Mouse (Mus musculus): Measurements from ENCODE around the gene Cep250. TPM values are rescaled to one million over a fixed set of nuclear protein-coding genes. Genes with fewer than 3 reads are reported as not detected.

The Cep250 gene
- polyA plus RNA-seq, 1 experiment from 2014 or later, result 14.0 TPM

GRCm38 (mm10) chr2:155989085-155989484 is 32.8 kb downstream of the Cep250 start:
- Histone ChIP-seq H3K4me3 (ENCODE audit: low read length) (no peak overlapping the region), H3K9ac (ENCODE audit: low read depth, low read length) (no peak overlapping the region), H3K27ac (ENCODE audit: low read depth, low read length) (no peak overlapping the region), H3K4me1 (ENCODE audit: control insufficient read depth, insufficient read depth, low read depth, low read length) (no peaks in the 10 kb centered on the region; the same call in 1 of the 2 replicates), H3K36me3 (ENCODE audit: control insufficient read depth, insufficient read depth, low read length) (peaks cover 42% of the 10 kb centered on the region), H3K9me3 (ENCODE audit: control insufficient read depth, low read length) (no peaks in the 10 kb centered on the region), H3K4me2 (ENCODE audit: low read length) (no peak overlapping the region), H3K27me3 (replicated peaks; ENCODE audit: control insufficient read depth, insufficient read depth, low read length) (no peaks in the 10 kb centered on the region)
- WGBS, result 77% methylated on average over 4 of the region's 4 CpGs
- ATAC-seq, result no peak

DNA sequence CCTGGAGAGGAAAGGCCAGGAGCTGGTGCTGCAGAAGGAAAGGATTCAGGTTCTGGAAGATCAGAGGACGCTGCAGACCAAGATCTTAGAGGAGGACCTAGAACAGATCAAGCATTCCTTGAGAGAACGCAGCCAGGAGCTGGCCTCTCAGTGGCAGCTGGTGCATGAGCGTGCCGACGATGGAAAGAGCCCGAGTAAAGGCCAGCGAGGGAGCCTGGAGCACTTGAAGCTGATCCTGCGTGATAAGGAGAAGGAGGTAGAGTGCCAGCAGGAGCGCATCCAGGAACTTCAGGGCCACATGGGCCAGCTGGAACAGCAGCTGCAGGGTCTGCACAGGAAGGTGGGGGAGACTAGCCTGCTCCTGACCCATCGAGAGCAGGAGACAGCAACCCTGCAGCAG is 34.9 kb downstream of the Cep250 start:
- no peaks in the 10 kb centered on the region; the same call in 1 of the 2 replicates for H3K4me1 ChIP-seq (ENCODE audit: control insufficient read depth, insufficient read depth, low read depth, low read length)
- H3K9me3 ChIP-seq (ENCODE audit: control insufficient read depth, low read length), result no peaks in the 10 kb centered on the region
- no peak overlapping the region for H3K4me3 ChIP-seq (ENCODE audit: low read length)
- 94% methylated on average over 10 of the region's 10 CpGs for WGBS
- H3K9ac ChIP-seq (ENCODE audit: low read depth, low read length), result no peak overlapping the region
- peak overlapping the region; percentile 14; the same call in 1 of the 2 replicates for H3K27ac ChIP-seq (ENCODE audit: low read depth, low read length)
- H3K4me2 ChIP-seq (ENCODE audit: low read length), result no peak overlapping the region
- H3K27me3 ChIP-seq (replicated peaks; ENCODE audit: control insufficient read depth, insufficient read depth, low read length), result no peaks in the 10 kb centered on the region
- H3K36me3 ChIP-seq (ENCODE audit: control insufficient read depth, insufficient read depth, low read length), result peaks cover 45% of the 10 kb centered on the region
- ATAC-seq, result no peak

DNA sequence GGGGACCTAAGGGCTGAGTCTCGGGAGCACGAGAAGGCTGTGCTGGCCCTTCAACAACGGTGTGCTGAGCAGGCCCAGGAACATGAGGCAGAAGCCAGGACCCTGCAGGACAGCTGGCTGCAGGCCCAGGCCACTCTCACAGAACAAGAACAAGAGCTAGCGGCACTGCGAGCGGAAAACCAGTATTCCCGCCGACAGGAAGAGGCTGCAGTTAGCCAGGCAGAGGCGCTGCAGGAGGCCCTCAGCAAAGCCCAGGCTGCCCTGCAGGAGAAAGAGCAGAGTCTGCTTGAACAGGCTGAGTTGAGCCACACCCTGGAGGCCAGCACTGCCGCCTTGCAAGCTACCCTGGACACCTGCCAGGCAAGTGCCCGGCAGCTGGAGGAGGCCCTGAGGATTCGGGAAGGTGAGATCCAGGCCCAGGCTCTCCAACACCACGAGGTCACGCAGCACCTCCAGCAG is 35.6 kb downstream of the Cep250 start:
- Histone ChIP-seq H3K9ac (ENCODE audit: low read depth, low read length) (no peak overlapping the region), H3K4me2 (ENCODE audit: low read length) (no peak overlapping the region), H3K4me1 (ENCODE audit: control insufficient read depth, insufficient read depth, low read depth, low read length) (no peaks in the 10 kb centered on the region; the same call in 1 of the 2 replicates), H3K27me3 (replicated peaks; ENCODE audit: control insufficient read depth, insufficient read depth, low read length) (no peaks in the 10 kb centered on the region), H3K9me3 (ENCODE audit: control insufficient read depth, low read length) (no peaks in the 10 kb centered on the region), H3K27ac (ENCODE audit: low read depth, low read length) (peak overlapping the region; percentile 49; the same call in 1 of the 2 replicates), H3K4me3 (ENCODE audit: low read length) (no peak overlapping the region), H3K36me3 (ENCODE audit: control insufficient read depth, insufficient read depth, low read length) (peaks cover 40% of the 10 kb centered on the region)
- ATAC-seq, result peak; percentile 78
- 68% methylated on average over 14 of the region's 14 CpGs for WGBS

DNA sequence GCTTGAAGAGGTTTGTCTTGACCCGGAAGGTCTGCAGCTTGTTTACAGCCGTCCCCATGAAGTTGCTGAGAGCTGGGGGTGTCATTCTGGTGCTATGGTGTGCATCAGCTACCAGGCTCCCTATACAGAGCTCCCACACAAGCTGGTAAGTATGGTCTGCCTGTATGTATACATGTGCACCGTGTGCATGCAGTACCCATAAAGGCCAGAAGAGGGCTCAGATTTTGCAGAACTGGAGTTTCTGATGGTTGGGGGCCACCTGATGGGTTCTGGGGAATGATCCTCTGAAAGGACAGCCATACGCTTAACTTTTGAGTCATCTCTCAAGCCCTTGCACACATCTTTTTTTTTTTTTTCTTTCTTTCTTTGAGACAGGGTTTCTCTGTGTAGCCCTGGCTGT is 49.1 kb downstream of the Cep250 start:
- Histone ChIP-seq H3K4me3 (ENCODE audit: low read length) (no peak overlapping the region), H3K4me1 (ENCODE audit: control insufficient read depth, insufficient read depth, low read depth, low read length) (peaks cover 7% of the 10 kb centered on the region), H3K27ac (ENCODE audit: low read depth, low read length) (no peak overlapping the region), H3K4me2 (ENCODE audit: low read length) (no peak overlapping the region), H3K36me3 (ENCODE audit: control insufficient read depth, insufficient read depth, low read length) (peaks cover 11% of the 10 kb centered on the region), H3K9ac (ENCODE audit: low read depth, low read length) (no peak overlapping the region), H3K9me3 (ENCODE audit: control insufficient read depth, low read length) (no peaks in the 10 kb centered on the region), H3K27me3 (replicated peaks; ENCODE audit: control insufficient read depth, insufficient read depth, low read length) (no peaks in the 10 kb centered on the region)
- ATAC-seq, result no peak
- WGBS, result 86% methylated on average over 4 of the region's 4 CpGs

DNA sequence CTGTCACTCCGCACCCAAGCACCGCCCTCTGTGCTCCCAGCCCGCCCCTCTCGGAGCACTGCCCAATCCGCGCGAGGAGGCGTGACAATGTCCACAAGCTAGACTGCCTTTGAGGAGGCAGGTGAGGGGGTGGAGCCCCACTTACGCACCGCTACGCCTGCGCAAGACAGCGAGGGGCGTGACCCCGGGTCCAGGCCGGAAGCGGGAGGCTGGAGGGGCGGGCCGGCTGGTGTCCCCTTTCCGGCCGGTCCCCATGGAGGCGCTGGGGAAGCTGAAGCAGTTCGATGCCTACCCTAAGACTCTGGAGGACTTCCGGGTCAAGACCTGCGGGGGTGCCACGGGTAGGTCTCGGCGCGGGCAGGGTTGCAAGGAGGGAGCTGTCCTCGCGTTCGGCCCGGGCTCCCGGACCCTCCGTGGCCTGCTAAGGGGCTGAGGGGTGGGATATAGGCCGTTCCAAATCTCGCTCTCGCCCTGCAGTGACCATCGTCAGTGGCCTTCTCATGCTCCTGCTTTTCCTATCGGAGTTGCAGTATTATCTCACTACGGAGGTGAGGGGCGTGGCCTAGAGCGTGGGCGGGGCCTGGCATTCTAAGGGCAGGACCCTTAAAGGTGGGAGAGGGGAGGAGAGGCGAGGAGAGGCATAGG is 51.8 kb downstream of the Cep250 start, which contains the start of the genes 6430550D23Rik and Ergic3:
Gene 6430550D23Rik (minus strand): TSS at position 90 of the 645 bp plus-strand sequence.
Gene Ergic3 (plus strand): TSS at position 158 of the 645 bp plus-strand sequence.
- H3K4me1 ChIP-seq (ENCODE audit: control insufficient read depth, insufficient read depth, low read depth, low read length), result peaks cover 7% of the 10 kb centered on the region
- peak within 1 kb of the TSS; percentile 75 for H3K27ac ChIP-seq (ENCODE audit: low read depth, low read length)
- no peaks in the 10 kb centered on the region for H3K27me3 ChIP-seq (replicated peaks; ENCODE audit: control insufficient read depth, insufficient read depth, low read length)
- H3K36me3 ChIP-seq (ENCODE audit: control insufficient read depth, insufficient read depth, low read length), result peaks cover 29% of the 10 kb centered on the region
- no peaks in the 10 kb centered on the region for H3K9me3 ChIP-seq (ENCODE audit: control insufficient read depth, low read length)
- H3K4me2 ChIP-seq (ENCODE audit: low read length), result peak within 1 kb of the TSS; percentile 67
- peak within 1 kb of the TSS; percentile 95 for H3K9ac ChIP-seq (ENCODE audit: low read depth, low read length)
- 0% methylated on average over 41 of the region's 45 CpGs for WGBS
- ATAC-seq, result peak; percentile 100
- H3K4me3 ChIP-seq (ENCODE audit: low read length), result peak within 1 kb of the TSS; percentile 88

- H3K9me3 ChIP-seq (ENCODE audit: control insufficient read depth, low read length), result no peaks in the 10 kb centered on the region
- no peak overlapping the region for H3K4me3 ChIP-seq (ENCODE audit: low read length)
- H3K27ac ChIP-seq (ENCODE audit: low read depth, low read length), result no peak overlapping the region
- no peak overlapping the region for H3K9ac ChIP-seq (ENCODE audit: low read depth, low read length)
- H3K36me3 ChIP-seq (ENCODE audit: control insufficient read depth, insufficient read depth, low read length), result peaks cover 47% of the 10 kb centered on the region
- 95% methylated on average over 3 of the region's 3 CpGs for WGBS
- H3K4me1 ChIP-seq (ENCODE audit: control insufficient read depth, insufficient read depth, low read depth, low read length), result no peaks in the 10 kb centered on the region
- no peak overlapping the region for H3K4me2 ChIP-seq (ENCODE audit: low read length)
- ATAC-seq, result no peak
- no peaks in the 10 kb centered on the region for H3K27me3 ChIP-seq (replicated peaks; ENCODE audit: control insufficient read depth, insufficient read depth, low read length)
Measured at GRCm38 (mm10) chr2:156018106-156018505, 61.8 kb downstream of the Cep250 start.

- Histone ChIP-seq H3K4me3 (ENCODE audit: low read length) (no peak overlapping the region), H3K4me2 (ENCODE audit: low read length) (no peak overlapping the region), H3K36me3 (ENCODE audit: control insufficient read depth, insufficient read depth, low read length) (peaks cover 23% of the 10 kb centered on the region), H3K9ac (ENCODE audit: low read depth, low read length) (no peak overlapping the region), H3K27ac (ENCODE audit: low read depth, low read length) (no peak overlapping the region), H3K4me1 (ENCODE audit: control insufficient read depth, insufficient read depth, low read depth, low read length) (no peaks in the 10 kb centered on the region), H3K27me3 (replicated peaks; ENCODE audit: control insufficient read depth, insufficient read depth, low read length) (no peaks in the 10 kb centered on the region), H3K9me3 (ENCODE audit: control insufficient read depth, low read length) (no peaks in the 10 kb centered on the region)
- no peak for ATAC-seq
- 87% methylated on average over 8 of the region's 8 CpGs for WGBS
Measured at GRCm38 (mm10) chr2:156021219-156021618, 65.0 kb downstream of the Cep250 start.

- Histone ChIP-seq H3K4me3 (ENCODE audit: low read length) (no peak overlapping the region), H3K9ac (ENCODE audit: low read depth, low read length) (no peak overlapping the region), H3K4me2 (ENCODE audit: low read length) (no peak overlapping the region), H3K36me3 (ENCODE audit: control insufficient read depth, insufficient read depth, low read length) (peaks cover 18% of the 10 kb centered on the region), H3K9me3 (ENCODE audit: control insufficient read depth, low read length) (no peaks in the 10 kb centered on the region), H3K27ac (ENCODE audit: low read depth, low read length) (no peak overlapping the region), H3K4me1 (ENCODE audit: control insufficient read depth, insufficient read depth, low read depth, low read length) (no peaks in the 10 kb centered on the region), H3K27me3 (replicated peaks; ENCODE audit: control insufficient read depth, insufficient read depth, low read length) (no peaks in the 10 kb centered on the region)
- 82% methylated on average over 2 of the region's 2 CpGs for WGBS
- no peak for ATAC-seq
Measured at GRCm38 (mm10) chr2:156021765-156022164, 65.5 kb downstream of the Cep250 start.

- no peaks in the 10 kb centered on the region for H3K27me3 ChIP-seq (replicated peaks; ENCODE audit: control insufficient read depth, insufficient read depth, low read length)
- no peak for ATAC-seq
- H3K9me3 ChIP-seq (ENCODE audit: control insufficient read depth, low read length), result no peaks in the 10 kb centered on the region
- H3K27ac ChIP-seq (ENCODE audit: low read depth, low read length), result no peak overlapping the region
- no peaks in the 10 kb centered on the region for H3K36me3 ChIP-seq (ENCODE audit: control insufficient read depth, insufficient read depth, low read length)
- no peak overlapping the region for H3K4me3 ChIP-seq (ENCODE audit: low read length)
- H3K9ac ChIP-seq (ENCODE audit: low read depth, low read length), result no peak overlapping the region
- H3K4me2 ChIP-seq (ENCODE audit: low read length), result no peak overlapping the region
- H3K4me1 ChIP-seq (ENCODE audit: control insufficient read depth, insufficient read depth, low read depth, low read length), result no peaks in the 10 kb centered on the region
Measured at GRCm38 (mm10) chr2:156025482-156025881, 69.2 kb downstream of the Cep250 start.

All from hindbrain, embryonic 16.5 days (tissue).